Mouse (Mus musculus) heart, embryonic 12.5 days (tissue): ENCODE measurements around the gene Bloc1s4. TPM values are rescaled to one million over a fixed set of nuclear protein-coding genes. Genes with fewer than 3 reads are reported as not detected.

Experiments
- polyA plus RNA-seq: library from polyadenylated mRNA; unstranded; fragments of >200 nt; fragmentation: Nextera tagmentation; extraction: Ambion mirVana; gene quantifications from 2 replicates; pipeline ENCODE4 v1.2.1, GENCODE M21; 2016

The Bloc1s4 gene
- polyA plus RNA-seq, 1 experiment from 2014 or later, result 21.3 TPM

Other genes with a start within 250 kb of the Bloc1s4 start
- gene Tbc1d14, start 155.4 kb downstream of the Bloc1s4 start, polyA plus RNA-seq, result 20.0 and 22.3 TPM in 2 replicates
- 35.1 and 37.2 TPM in 2 replicates for gene D5Ertd579e, start 52.6 kb downstream of the Bloc1s4 start, polyA plus RNA-seq
- gene Mrfap1, start 48.1 kb upstream of the Bloc1s4 start, polyA plus RNA-seq, result 426 and 435 TPM in 2 replicates
- gene Man2b2, start 82.0 kb upstream of the Bloc1s4 start, polyA plus RNA-seq, result 18.4 and 19.7 TPM in 2 replicates
- gene Ppp2r2c, start 119.9 kb upstream of the Bloc1s4 start, polyA plus RNA-seq, result 0.04 and 0.14 TPM in 2 replicates
- 32.0 and 32.7 TPM in 2 replicates for gene Wfs1, start 240.6 kb upstream of the Bloc1s4 start, polyA plus RNA-seq